8 mouse cellular contexts compared by ENCODE assay signal in the genomic region with DNA sequence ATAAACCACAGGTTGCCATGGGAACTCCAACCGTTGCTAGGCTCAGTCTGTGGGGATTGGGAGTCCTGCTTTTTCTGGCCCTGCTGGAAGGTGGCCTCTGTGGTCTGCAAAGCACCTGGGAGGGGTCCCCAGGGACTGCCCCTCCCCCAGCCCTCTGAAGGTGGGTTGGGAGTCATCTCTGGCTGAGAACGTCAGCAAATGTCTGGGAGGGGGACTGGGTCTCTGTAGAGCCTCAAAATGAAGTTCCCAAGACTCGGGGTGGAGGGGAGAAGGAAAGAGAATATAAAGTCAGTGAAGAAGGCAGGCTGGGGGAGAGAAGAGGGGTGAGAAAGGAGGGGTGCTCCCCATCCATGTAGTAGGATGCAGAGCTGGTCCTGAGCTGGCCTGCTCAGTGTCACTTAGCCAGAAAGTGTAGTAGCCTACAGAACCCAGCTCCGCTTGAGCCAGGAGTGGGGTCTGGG. TPM values are rescaled to one million over a fixed set of nuclear protein-coding genes. Genes with fewer than 3 reads are reported as not detected.
DNase-seq lines count a peak whose midpoint lies in the region; ATAC-seq and TF ChIP-seq lines count a peak whose summit lies in the region.

No protein-coding gene starts in this region.

- H3K36me3 ChIP-seq in CH12.LX (replicated peaks in 1 of 2; ENCODE audit: control insufficient read depth in 1 of 2, insufficient read depth in 1 of 2, low read length in 1 of 2), result no peaks in the 10 kb centered on the region
- no peaks in the 10 kb centered on the region for H3K36me3 ChIP-seq in neural tube, embryonic 15.5 days

- peak; percentile 84; the same call in 1 of the 2 replicates for ATAC-seq in neural tube, embryonic 15.5 days (ENCODE audit: low FRiP score)
- ATAC-seq in granulocyte monocyte progenitor cell, adult 5-6 weeks (replicated peaks; ENCODE audit: poor library complexity, severe bottlenecking), result no peak

- no peaks in the 10 kb centered on the region for H3K9me3 ChIP-seq in CH12.LX (replicated peaks; ENCODE audit: low read length)
- H3K9me3 ChIP-seq in neural tube, embryonic 15.5 days (replicated peaks), result no peaks in the 10 kb centered on the region

- no peak for TF ChIP-seq EP300 in CH12.LX (IDR thresholded peaks at IDR 0.05; ENCODE audit: low read length)

- H3K79me2 ChIP-seq in CH12.LX (replicated peaks; ENCODE audit: control insufficient read depth, extremely low read depth, insufficient read depth, poor library complexity, severe bottlenecking), result no peaks in the 10 kb centered on the region

- dilution Hi-C loops in CH12.LX (cut with MboI; ENCODE audit: extremely low pct_ligation_motif_present, extremely low pct_unique_long_range_greater_than_20kb, low sequenced_read_pairs), result no loop called here

- no peak overlapping the region for H3K9ac ChIP-seq in CH12.LX (ENCODE audit: insufficient read depth, low read depth)
- no peak overlapping the region for H3K9ac ChIP-seq in neural tube, embryonic 15.5 days (replicated peaks)

- H3K27ac ChIP-seq in CH12.LX (ENCODE audit: insufficient read depth, low read depth), result no peak overlapping the region
- H3K27ac ChIP-seq in neural tube, embryonic 15.5 days (replicated peaks), result peak overlapping the region; percentile 66

- TF ChIP-seq CTCF in CH12.LX (conservative IDR thresholded peaks at IDR 0.05 in 1 of 2, IDR thresholded peaks at IDR 0.05 in 1 of 2; ENCODE audit: low read depth in 2 of 2, low read length in 2 of 2), result no peak

- TF ChIP-seq POLR2A in CH12.LX (IDR thresholded peaks at IDR 0.05; ENCODE audit: low read depth, low read length), result no peak

- peaks cover 6 to 17% of the 10 kb centered on the region in 2 experiments for H3K4me1 ChIP-seq in CH12.LX (ENCODE audit: control insufficient read depth in 1 of 2, insufficient read depth in 2 of 2)
- H3K4me1 ChIP-seq in neural tube, embryonic 15.5 days, result peaks cover 22% of the 10 kb centered on the region

- no peak overlapping the region for H3K4me3 ChIP-seq in CH12.LX (replicated peaks in 1 of 3; ENCODE audit: low read depth in 2 of 3, low read length in 2 of 3, poor library complexity in 1 of 3)
- no peak overlapping the region for H3K4me3 ChIP-seq in neural tube, embryonic 15.5 days (replicated peaks)

- in situ Hi-C loops in CH12.LX (cut with MboI; ENCODE audit: low pct_ligation_motif_present, low pct_unique_long_range_greater_than_20kb, low sequenced_read_pairs), result no loop called here

- DNase-seq in embryo, embryonic 10.5 days (ENCODE audit: low spot score), result peak; percentile 63
- DNase-seq in embryo, embryonic 10 days (ENCODE audit: low spot score), result no peak
- DNase-seq in CH12.LX (ENCODE audit: extremely low read depth), result peak; percentile 11
- DNase-seq in frontal cortex, adult 2 months (ENCODE audit: extremely low spot score in 1 of 2, low spot score in 1 of 2), result peak; percentile 69 to 82
- DNase-seq in layer of hippocampus, adult 9-11 months, result peak; percentile 79
- DNase-seq in T-cell, adult 2 months (ENCODE audit: low spot score), result no peak

- no peak for TF ChIP-seq RAD21 in CH12.LX (IDR thresholded peaks at IDR 0.05; ENCODE audit: low read depth, low read length)

- WGBS in neural tube, embryonic 15.5 days, result 41% methylated on average over 4 of the region's 4 CpGs

- H3K27me3 ChIP-seq in CH12.LX (replicated peaks), result peaks cover 91% of the 10 kb centered on the region
- no peaks in the 10 kb centered on the region for H3K27me3 ChIP-seq in neural tube, embryonic 15.5 days (replicated peaks)

- no peak overlapping the region for H3K4me2 ChIP-seq in CH12.LX (ENCODE audit: insufficient read depth, low read depth, poor library complexity, severe bottlenecking)
- peak overlapping the region; percentile 31 for H3K4me2 ChIP-seq in neural tube, embryonic 15.5 days

TF ChIP-seq in CH12.LX, 34 proteins besides CTCF, POLR2A, EP300 and RAD21:
- TF ChIP-seq BHLHE40 (IDR thresholded peaks at IDR 0.05; ENCODE audit: low read depth, low read length) (no peak), SMC3 (IDR thresholded peaks at IDR 0.05; ENCODE audit: low read depth, low read length) (no peak), TCF12 (IDR thresholded peaks at IDR 0.05; ENCODE audit: low read depth, low read length) (no peak), PAX5 (IDR thresholded peaks at IDR 0.05; ENCODE audit: low read length) (no peak), ELF1 (IDR thresholded peaks at IDR 0.05; ENCODE audit: low read depth, low read length) (no peak), NELFE (IDR thresholded peaks at IDR 0.05; ENCODE audit: low read depth, low read length) (no peak)

RNA-seq across cellular contexts. Expression of a gene that starts 33.6 kb away (rescaled TPM):
- total RNA-seq in CH12.LX (2012; rRNA removed) (0.17 and 0.25 TPM in 2 replicates), CH12.LX (2014; rRNA removed) (not detected in 2 replicates)
- not detected in 2 replicates for polyA plus RNA-seq in CH12.LX (2012; ENCODE audit: insufficient read length, low read depth)
- 60.4 and 66.5 TPM in 2 replicates for polyA plus RNA-seq in frontal cortex, adult 2 months (2012; rRNA removed)
- 1.3 and 1.8 TPM in 2 replicates for polyA plus RNA-seq in neural tube, embryonic 15.5 days (2015; fragmentation: Nextera tagmentation; extraction: Ambion mirVana)
- total RNA-seq in granulocyte monocyte progenitor cell, adult 5-6 weeks (2014; fragmentation: Nextera tagmentation), result 1.4 TPM in 2 replicates
- 0.65 and 3.6 TPM in 2 replicates for total RNA-seq in granulocyte monocyte progenitor cell, adult 5-6 weeks (2017)

Comparison
In these comparisons a context has a peak if more than half of its experiments do, and no peak if none do; other contexts are left out.
1. DNase-seq: peak in embryo, embryonic 10.5 days (single experiment), CH12.LX (single experiment), frontal cortex, adult 2 months (2 of 2) and layer of hippocampus, adult 9-11 months (single experiment); none in embryo, embryonic 10 days (single experiment) and T-cell, adult 2 months (single experiment).
2. RNA of a gene that starts 33.6 kb away (polyA plus RNA-seq): 60.4 to 66.5 TPM in frontal cortex, adult 2 months; 1.3 to 1.8 TPM in neural tube, embryonic 15.5 days and not detected in CH12.LX; every median in the first group is over 10 times any median in the second.